Mouse (Mus musculus) cortical plate, adult 2 months (tissue): ENCODE measurements around the gene Akt1. TPM values are rescaled to one million over a fixed set of nuclear protein-coding genes. Genes with fewer than 3 reads are reported as not detected.

ENCODE experiments used
- H3K27ac ChIP-seq: fragments of 200-500 bp; 2 replicates; pipeline ENCODE4 v1.5.1; 2012; ENCODE audit warnings: low read length, control low read depth, inconsistent platforms; ENCODE audit not compliant: insufficient read depth
- H3K4me1 ChIP-seq: fragments of 200-500 bp; 2 replicates; pipeline ENCODE4 v1.6.1; 2011; ENCODE audit warnings: low read length; ENCODE audit not compliant: control insufficient read depth, insufficient read depth
- H3K4me3 ChIP-seq: fragments of 200-500 bp; 2 replicates; pipeline ENCODE4 v1.5.1; 2011; ENCODE audit warnings: mild to moderate bottlenecking, low read length, control low read depth; ENCODE audit not compliant: insufficient read depth
- CTCF ChIP-seq: fragments of 200-500 bp; IDR thresholded peaks from 2 replicates; pipeline ENCODE4 v1.5.1; 2011; ENCODE audit warnings: mild to moderate bottlenecking, control low read depth, low read length; ENCODE audit not compliant: insufficient read depth; ENCODE audit errors: extremely low read depth
- POLR2A ChIP-seq: fragments of 200-500 bp; IDR thresholded peaks from 2 replicates; pipeline ENCODE4 v1.6.1; 2011; ENCODE audit warnings: mild to moderate bottlenecking, low read length, control low read depth; ENCODE audit not compliant: insufficient read depth; ENCODE audit errors: extremely low read depth
- polyA plus RNA-seq: library from polyadenylated mRNA; depleted of rRNA; stranded (reverse); fragments of >200 nt; gene quantifications from 2 replicates; pipeline ENCODE4 v1.2.3, GENCODE M21; 2012

Gene Akt1
- polyA plus RNA-seq, 1 experiment, result 168 TPM

DNA sequence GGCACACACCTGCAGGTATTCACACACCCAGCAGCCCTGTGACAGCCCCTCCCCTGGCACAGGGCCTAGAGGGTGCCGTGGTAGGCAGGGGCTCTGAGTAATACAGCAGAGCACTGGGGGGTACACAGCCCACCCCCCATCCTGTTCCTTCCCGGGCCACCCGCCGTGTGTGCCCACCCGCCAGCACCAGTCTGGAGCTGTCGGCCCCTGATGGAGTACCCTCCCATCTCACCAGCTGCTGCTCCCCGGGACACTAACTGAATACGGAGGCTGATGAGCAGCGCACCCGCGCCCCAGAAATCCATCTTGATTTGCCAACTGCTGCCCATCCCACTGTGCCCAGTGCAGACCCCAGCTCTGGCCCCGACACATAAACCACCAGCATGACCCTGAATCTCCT, 11.0 kb downstream of the Akt1 start:
- H3K4me1 ChIP-seq, result peaks cover 9% of the 10 kb centered on the region

DNA sequence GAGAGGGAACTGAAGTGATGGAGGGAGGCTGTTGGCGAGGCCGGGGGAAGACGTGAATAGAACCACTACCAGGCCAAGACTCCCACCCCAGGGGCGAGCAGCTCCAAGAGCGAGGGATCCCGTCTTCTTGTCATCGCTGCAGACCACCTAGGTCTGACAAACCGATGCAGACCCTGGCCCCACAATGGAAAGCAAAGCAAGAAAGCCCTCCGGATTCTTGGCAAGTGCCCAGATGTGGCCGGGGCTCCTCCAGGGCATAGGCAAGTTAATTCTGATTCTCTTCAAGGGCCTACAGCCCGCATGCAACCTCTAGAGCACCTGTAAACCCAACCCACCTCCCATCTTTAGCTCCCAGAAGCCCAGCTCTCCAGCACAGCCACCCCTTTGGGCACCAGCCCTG, 11.4 kb downstream of the Akt1 start:
- H3K4me1 ChIP-seq, result peaks cover 9% of the 10 kb centered on the region
- H3K27ac ChIP-seq, result no peak overlapping the region

More for the DNA sequence above, 11.0 kb downstream of the Akt1 start:
- Histone ChIP-seq H3K4me3 (no peak overlapping the region), H3K27ac (no peak overlapping the region)
- no peak for TF ChIP-seq POLR2A
- no peak for TF ChIP-seq CTCF

DNA sequence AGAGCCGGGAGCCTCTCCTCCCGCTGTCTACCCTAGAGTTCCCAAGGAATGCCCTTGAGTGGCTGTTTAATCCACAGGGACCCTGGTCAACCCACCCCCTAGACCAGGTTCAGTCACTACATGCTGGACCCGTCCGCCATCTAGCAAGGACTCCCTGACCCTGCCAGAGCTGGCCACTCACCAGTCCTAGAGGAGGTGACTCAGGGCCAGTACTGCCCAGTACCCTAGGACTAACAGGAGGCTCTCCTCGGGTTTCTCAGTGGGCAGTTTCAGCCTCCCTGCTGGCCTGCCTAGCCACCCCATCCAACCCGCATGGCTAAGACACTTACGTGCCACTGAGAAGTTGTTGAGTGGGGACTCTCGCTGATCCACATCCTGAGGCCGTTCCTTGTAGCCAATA, 12.8 kb downstream of the Akt1 start:
- Histone ChIP-seq H3K4me1 (peaks cover 9% of the 10 kb centered on the region), H3K27ac (no peak overlapping the region), H3K4me3 (no peak overlapping the region)
- TF ChIP-seq CTCF (no peak), POLR2A (no peak)

More for the DNA sequence above, 11.4 kb downstream of the Akt1 start:
- TF ChIP-seq POLR2A (no peak), CTCF (no peak)
- H3K4me3 ChIP-seq, result no peak overlapping the region

DNA sequence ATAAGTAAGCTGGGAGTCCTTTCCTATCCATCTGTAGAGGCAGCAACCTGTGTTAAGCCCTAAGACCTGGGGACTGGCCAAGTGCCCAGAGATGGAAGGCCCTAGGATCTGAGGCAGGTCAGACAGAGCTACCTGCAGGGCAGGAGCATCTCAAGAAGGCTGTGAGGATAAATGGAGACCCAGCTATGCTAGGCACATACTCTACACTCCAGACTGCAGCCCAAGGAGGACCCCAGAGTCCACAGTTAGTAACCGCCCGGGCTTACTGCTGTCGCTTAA, 13.4 kb downstream of the Akt1 start:
- Histone ChIP-seq H3K4me1 (peaks cover 9% of the 10 kb centered on the region), H3K4me3 (no peak overlapping the region), H3K27ac (no peak overlapping the region)
- TF ChIP-seq CTCF, result no peak
- no peak for TF ChIP-seq POLR2A

DNA sequence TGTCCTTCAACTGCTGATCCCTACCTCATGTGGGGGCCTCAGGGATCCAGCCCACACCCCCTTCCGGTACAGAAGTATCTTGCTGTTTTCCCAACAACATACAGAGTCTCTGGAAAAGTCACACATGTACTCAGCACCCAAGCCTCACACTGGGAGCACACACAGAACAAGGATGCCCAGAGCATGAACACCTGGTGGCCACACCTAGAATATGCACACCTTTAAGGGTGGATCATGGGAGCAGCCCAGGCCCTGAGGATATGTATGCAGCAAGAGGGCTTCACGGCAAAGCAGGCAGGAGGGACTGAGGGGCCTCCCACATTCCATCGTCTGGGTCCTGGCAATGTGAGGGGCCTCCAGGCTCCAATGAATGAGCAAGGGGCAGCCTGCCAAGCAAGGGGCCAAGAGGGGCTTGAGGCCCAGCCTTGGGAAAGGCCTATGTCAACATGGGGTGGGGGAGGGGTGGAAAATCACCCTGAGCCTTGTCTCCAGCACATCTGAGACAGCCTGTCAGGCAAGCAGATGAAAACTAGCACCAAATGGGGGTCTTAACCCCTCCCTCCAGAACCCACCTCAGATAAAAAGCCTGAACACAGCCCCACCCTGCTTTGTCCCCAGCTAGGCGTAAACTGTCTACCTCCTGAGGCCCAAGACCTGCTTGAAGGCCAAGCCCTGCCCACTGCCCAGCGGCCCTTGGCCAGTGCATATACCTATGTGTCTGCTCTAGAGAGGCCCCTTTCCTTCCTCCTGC, 13.9 kb downstream of the Akt1 start:
- Histone ChIP-seq H3K27ac (no peak overlapping the region), H3K4me1 (peaks cover 7% of the 10 kb centered on the region), H3K4me3 (no peak overlapping the region)
- TF ChIP-seq CTCF (no peak), POLR2A (no peak)

DNA sequence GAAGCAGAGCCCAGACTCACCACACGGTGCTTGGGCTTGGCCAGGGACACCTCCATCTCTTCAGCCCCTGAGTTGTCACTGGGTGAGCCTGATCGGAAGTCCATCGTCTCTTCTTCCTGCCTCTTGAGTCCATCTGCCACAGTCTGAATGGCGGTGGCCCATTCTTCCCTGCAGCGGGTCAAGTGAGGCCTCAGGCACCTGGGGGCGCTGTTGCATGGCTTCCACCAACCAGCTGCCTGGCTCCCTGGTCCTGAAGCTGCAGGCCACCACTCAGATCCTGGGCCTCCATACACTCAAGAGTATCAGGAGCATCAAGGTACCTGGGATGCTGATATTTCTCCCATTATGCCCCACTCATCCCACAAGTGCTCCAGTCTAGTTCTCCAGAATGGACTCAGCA, 15.6 kb downstream of the Akt1 start:
- Histone ChIP-seq H3K4me1 (no peaks in the 10 kb centered on the region), H3K4me3 (no peak overlapping the region), H3K27ac (no peak overlapping the region)
- no peak for TF ChIP-seq POLR2A
- 0 out of 2 replicates have a peak, but pooled peaks have one; percentile 14 for TF ChIP-seq CTCF

DNA sequence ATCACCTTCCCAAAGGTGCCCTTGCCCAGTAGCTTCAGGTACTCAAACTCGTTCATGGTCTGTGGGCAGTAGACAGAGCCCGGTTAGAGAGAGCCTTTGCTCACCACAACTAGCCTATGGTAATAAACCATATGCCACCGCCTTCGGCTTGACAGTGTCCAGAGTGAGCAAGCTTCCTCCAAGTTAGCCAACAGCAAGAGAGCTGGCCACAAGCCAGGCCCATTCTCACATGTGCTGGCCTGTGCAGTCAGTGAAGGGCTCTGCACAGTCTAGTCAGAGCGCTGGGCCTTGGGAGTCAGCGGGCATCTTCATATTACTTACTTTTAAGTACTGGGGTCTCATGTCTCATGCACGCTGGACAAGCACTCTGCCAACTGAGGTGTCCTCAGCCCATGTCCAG, 16.1 kb downstream of the Akt1 start:
- no peaks in the 10 kb centered on the region for H3K4me1 ChIP-seq
- no peak overlapping the region for H3K4me3 ChIP-seq
- H3K27ac ChIP-seq, result no peak overlapping the region
- TF ChIP-seq POLR2A (no peak), CTCF (no peak)

DNA sequence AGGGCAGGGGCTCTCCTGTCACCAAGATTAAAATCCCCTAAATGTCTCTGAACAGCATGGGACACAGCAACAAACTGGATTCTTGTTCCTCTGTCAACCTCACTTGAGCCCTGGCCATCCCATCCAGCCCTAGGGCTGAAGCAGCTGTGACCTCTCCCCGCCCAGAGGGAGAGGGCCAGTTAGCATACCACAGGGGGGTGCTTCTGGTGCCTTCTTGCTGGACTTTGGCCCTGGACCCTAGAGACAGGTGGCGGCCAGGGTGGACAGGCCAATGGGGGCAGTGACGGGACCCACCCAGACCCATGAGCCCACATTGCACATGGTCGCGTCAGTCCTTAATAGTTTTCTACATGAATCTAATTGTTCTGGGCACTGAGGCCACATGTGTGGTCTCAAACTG, 20.6 kb downstream of the Akt1 start:
- TF ChIP-seq POLR2A (no peak), CTCF (no peak)
- no peak overlapping the region for H3K27ac ChIP-seq

DNA sequence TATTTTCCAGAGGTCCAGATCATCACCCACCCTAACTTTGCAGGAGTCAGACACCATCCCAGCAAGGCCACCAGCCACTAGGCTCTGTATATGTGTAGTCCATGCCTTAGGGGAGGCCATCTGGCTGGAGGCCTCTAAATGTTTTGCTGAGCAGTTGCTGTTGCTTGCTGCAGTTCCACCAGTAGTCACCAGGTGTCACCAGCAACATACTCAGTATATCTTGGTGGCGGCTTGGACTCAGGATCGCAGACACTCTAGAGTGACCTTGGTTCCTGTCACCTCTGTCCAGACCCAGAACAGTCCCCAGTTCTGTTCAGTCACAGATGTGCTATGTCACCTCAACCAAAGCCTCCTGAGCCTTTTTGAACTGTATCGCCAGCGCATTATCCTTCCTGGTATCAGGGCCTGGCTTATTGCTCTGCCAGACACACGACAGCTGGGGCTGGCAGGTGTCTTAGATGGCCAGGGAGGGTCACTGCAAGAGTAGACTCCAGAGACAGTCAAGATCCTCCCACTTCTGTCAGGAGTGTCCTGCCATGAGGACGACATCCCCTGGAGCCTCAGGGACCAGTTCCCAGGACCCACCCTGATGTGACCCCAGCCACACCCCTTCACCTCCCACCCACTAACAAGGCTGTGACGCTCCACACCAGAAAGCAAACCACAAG, 21.4 kb downstream of the Akt1 start:
- H3K4me1 ChIP-seq, result no peaks in the 10 kb centered on the region
- no peak overlapping the region for H3K4me3 ChIP-seq
- no peak for TF ChIP-seq POLR2A
- TF ChIP-seq CTCF, result peak; percentile 97
- no peak overlapping the region for H3K27ac ChIP-seq

More for the DNA sequence above, 20.6 kb downstream of the Akt1 start:
- Histone ChIP-seq H3K4me3 (no peak overlapping the region), H3K4me1 (no peaks in the 10 kb centered on the region)
